Mouse (Mus musculus) cerebellum, postnatal 10 days (tissue): ENCODE data around the gene Soga3.
A peak's percentile ranks its signal among the peaks of the same experiment; 100 is the strongest.

ENCODE experiments used
- DNase-seq, 2 experiments: peaks; one replicate each; pipeline ENCODE4 v3.0.0; 2021; ENCODE audit warnings: mixed read lengths in 2 of 2

Soga3 gene

GRCm38 (mm10) chr10:29208735-29209134 lies 65.1 kb downstream of the Soga3 start:
- DNase-seq: no peak

DNA sequence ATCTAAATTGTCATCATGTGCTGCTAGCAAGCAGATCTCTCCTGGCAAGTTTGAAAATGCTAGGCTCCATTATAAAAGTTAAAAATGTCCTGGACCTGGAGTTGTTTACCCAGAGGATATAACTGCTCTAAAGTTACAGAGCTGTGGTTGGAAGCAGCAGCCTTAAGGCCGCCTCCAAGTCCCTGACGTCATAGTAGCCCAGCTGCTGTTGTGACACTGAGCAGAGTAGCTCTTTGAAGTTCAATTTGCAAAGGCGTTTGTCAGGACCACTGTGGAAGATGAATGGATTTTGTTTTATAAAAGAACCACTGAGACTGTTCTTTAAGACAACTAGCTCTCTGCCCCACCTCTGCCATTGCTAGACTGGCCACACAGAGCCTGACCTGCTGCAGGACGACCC lies 67.8 kb downstream of the Soga3 start, which contains the start of gene 9330159F19Rik:
9330159F19Rik (plus strand) TSS at position 154 of the 400 bp plus-strand sequence.
- DNase-seq: no peak

DNA sequence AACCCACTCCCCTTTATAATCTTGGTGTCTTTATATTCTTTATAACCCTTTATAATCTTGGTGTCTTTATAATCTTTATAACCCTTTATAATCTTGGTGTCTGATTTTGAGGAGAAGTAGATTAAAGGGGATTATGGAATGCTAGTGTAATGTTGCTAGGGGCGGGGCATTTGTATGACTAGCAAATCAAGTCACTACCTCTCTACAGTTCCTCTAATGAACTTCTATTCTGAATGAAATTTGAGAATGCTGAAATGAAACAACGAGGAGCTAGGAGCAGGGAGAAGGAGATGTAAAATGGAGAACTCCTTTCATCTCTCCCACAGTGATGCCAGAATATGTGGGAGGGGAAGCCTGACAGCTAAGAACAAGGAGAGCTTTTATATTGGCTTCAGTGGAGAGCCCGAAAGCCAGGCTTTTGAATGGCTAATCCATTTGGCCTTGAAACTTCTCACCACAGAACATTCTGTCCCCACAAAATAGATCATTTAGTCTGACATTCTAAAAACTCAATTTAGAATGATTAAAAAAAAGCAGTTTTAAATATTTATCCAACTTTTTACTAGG lies 70.0 kb downstream of the Soga3 start:
- DNase-seq: no peak

- no peak for DNase-seq
Observed at GRCm38 (mm10) chr10:29216957-29217356, 73.3 kb downstream of the Soga3 start.

- DNase-seq: no peak
Observed at GRCm38 (mm10) chr10:29217451-29217850, 73.8 kb downstream of the Soga3 start.

DNA sequence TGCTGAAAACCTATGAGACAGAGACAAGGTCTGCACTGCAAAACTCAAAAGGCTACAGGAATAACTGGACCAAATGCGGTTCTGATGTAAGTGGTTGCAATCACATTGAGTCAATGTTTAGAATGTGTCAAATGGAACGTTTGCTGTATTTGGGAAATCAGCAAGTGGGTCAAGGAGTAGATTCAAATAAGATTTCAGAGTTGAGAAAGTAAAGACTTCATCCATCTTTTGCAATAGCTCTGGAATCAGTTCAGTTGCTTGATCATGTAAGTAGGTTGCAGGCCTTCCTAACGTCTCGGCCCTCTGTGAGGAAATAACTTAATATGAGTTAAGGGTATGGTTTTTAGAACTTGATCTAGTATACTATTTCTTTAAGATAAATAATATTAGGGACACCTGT lies 81.7 kb downstream of the Soga3 start:
- DNase-seq: no peak

- peak; percentile 18 to 46 for DNase-seq
Observed at GRCm38 (mm10) chr10:29231208-29231607, 87.6 kb downstream of the Soga3 start.
